8 mouse cellular contexts compared by ENCODE assay signal in the genomic region with DNA sequence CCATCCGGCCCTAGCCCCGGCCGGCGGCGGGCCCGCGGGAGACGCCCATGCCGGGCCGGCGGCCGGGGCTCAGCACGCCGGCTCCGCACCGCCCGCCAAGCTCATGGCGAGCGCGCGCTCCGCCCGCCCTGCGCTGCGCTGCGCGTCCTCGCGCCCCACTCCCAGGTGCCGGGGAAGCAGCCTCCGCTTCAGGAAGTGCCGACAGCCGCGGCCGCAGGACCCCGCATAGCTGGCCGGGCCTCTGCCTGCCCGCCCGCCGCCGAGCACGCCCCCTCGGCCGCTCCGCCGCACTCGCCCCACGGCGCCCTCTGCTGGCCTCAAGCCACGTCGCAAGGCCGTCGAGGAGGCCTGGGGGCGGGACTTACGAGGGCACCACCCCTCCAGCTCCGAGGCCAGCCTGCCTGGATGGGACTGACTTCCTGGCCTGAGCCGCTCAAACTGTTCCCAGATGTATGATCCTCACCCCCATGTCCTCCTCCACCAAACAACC. TPM values are rescaled to one million over a fixed set of nuclear protein-coding genes. Genes with fewer than 3 reads are reported as not detected.
DNase-seq lines count a peak whose midpoint lies in the region; ATAC-seq and TF ChIP-seq lines count a peak whose summit lies in the region.

No protein-coding gene starts in this region.

- H3K9me3 ChIP-seq in embryonic facial prominence, embryonic 12.5 days = no peaks in the 10 kb centered on the region
- H3K9me3 ChIP-seq in limb, embryonic 11.5 days (ENCODE audit: control insufficient read depth, low read length) = no peaks in the 10 kb centered on the region
- no peaks in the 10 kb centered on the region for H3K9me3 ChIP-seq in midbrain, embryonic 13.5 days

- H3K4me1 ChIP-seq in embryonic facial prominence, embryonic 12.5 days = peaks cover 35% of the 10 kb centered on the region
- H3K4me1 ChIP-seq in kidney, adult 2 months (ENCODE audit: control insufficient read depth, insufficient read depth, low read length) = peaks cover 24% of the 10 kb centered on the region
- peaks cover 21% of the 10 kb centered on the region for H3K4me1 ChIP-seq in limb, embryonic 11.5 days (ENCODE audit: control insufficient read depth, insufficient read depth, low read length)
- H3K4me1 ChIP-seq in midbrain, embryonic 13.5 days (replicated peaks) = peaks cover 39% of the 10 kb centered on the region
- H3K4me1 ChIP-seq in small intestine, adult 2 months (ENCODE audit: control insufficient read depth, insufficient read depth, insufficient read length, low read length) = peaks cover 35% of the 10 kb centered on the region

- H3K9ac ChIP-seq in embryonic facial prominence, embryonic 12.5 days = peak overlapping the region; percentile 92
- peak overlapping the region; percentile 87 for H3K9ac ChIP-seq in limb, embryonic 11.5 days (ENCODE audit: low read length)
- H3K9ac ChIP-seq in midbrain, embryonic 13.5 days (replicated peaks) = peak overlapping the region; percentile 91

- TF ChIP-seq CTCF in kidney, adult 2 months (conservative IDR thresholded peaks at IDR 0.05; ENCODE audit: insufficient read depth, insufficient read length, low read depth, low read length) = peak; percentile 81
- peak; percentile 73 for TF ChIP-seq CTCF in small intestine, adult 2 months (IDR thresholded peaks at IDR 0.05; ENCODE audit: extremely low read depth, insufficient read length, insufficient replicate concordance, low read depth, low read length)

- H3K27me3 ChIP-seq in embryonic facial prominence, embryonic 12.5 days = 0 out of 2 replicates have a peak, but pooled peaks cover 3% of the 10 kb centered on the region
- H3K27me3 ChIP-seq in kidney, adult 2 months (replicated peaks; ENCODE audit: control insufficient read depth, insufficient read depth, low read length) = no peaks in the 10 kb centered on the region
- H3K27me3 ChIP-seq in limb, embryonic 11.5 days (ENCODE audit: control insufficient read depth, insufficient read depth, low read length) = no peaks in the 10 kb centered on the region
- H3K27me3 ChIP-seq in midbrain, embryonic 13.5 days = peaks cover 22% of the 10 kb centered on the region
- no peaks in the 10 kb centered on the region for H3K27me3 ChIP-seq in small intestine, adult 2 months (ENCODE audit: control insufficient read depth, insufficient read depth, low read length)

- whole genome bisulfite sequencing in embryonic facial prominence, embryonic 12.5 days = under 1% methylated on average over 43 of the region's 57 CpGs
- WGBS in kidney, adult 2 months = under 1% methylated on average over 56 of the region's 57 CpGs
- WGBS in limb, embryonic 11.5 days = under 1% methylated on average over 38 of the region's 57 CpGs
- under 1% methylated on average over 49 of the region's 57 CpGs for WGBS in midbrain, embryonic 13.5 days
- WGBS in small intestine, adult 2 months = under 1% methylated on average over 57 of the region's 57 CpGs

- H3K36me3 ChIP-seq in embryonic facial prominence, embryonic 12.5 days = no peaks in the 10 kb centered on the region
- no peaks in the 10 kb centered on the region for H3K36me3 ChIP-seq in kidney, adult 2 months (ENCODE audit: control insufficient read depth, insufficient read depth, low read length)
- no peaks in the 10 kb centered on the region for H3K36me3 ChIP-seq in limb, embryonic 11.5 days (ENCODE audit: control insufficient read depth, insufficient read depth, low read length)
- no peaks in the 10 kb centered on the region for H3K36me3 ChIP-seq in midbrain, embryonic 13.5 days
- H3K36me3 ChIP-seq in small intestine, adult 2 months (ENCODE audit: control insufficient read depth, insufficient read depth, low read length) = no peaks in the 10 kb centered on the region

- peak; percentile 90 for DNase-seq in 3T3-L1 (ENCODE audit: low read depth, low spot score)
- peak; percentile 98 for DNase-seq in adrenal gland, postnatal 36 days
- DNase-seq in heart, adult 18-20 months = peak; percentile 97
- DNase-seq in kidney, adult 2 months = peak; percentile 97
- peak; percentile 98 for DNase-seq in limb, embryonic 11.5 days (ENCODE audit: low spot score)

- ATAC-seq in embryonic facial prominence, embryonic 12.5 days (ENCODE audit: insufficient number of reproducible peaks, insufficient read depth, low FRiP score, low TSS enrichment) = peak; percentile 93
- peak; percentile 90 for ATAC-seq in limb, embryonic 11.5 days (ENCODE audit: insufficient number of reproducible peaks, low FRiP score, low TSS enrichment, low read depth)
- peak; percentile 96 for ATAC-seq in midbrain, embryonic 13.5 days

- H3K27ac ChIP-seq in embryonic facial prominence, embryonic 12.5 days = peak overlapping the region; percentile 80
- H3K27ac ChIP-seq in kidney, adult 2 months (ENCODE audit: insufficient read depth, low read depth, low read length) = peak overlapping the region; percentile 69
- H3K27ac ChIP-seq in limb, embryonic 11.5 days (replicated peaks; ENCODE audit: low read depth, low read length) = peak overlapping the region; percentile 56; the same call in 1 of the 2 replicates
- H3K27ac ChIP-seq in midbrain, embryonic 13.5 days = peak overlapping the region; percentile 82
- H3K27ac ChIP-seq in small intestine, adult 2 months (ENCODE audit: insufficient read depth, low read depth, low read length) = peak overlapping the region; percentile 93

- no peak for TF ChIP-seq POLR2A in kidney, adult 2 months (IDR thresholded peaks at IDR 0.05; ENCODE audit: low read depth, low read length)
- peak; percentile 78 for TF ChIP-seq POLR2A in small intestine, adult 2 months (IDR thresholded peaks at IDR 0.05; ENCODE audit: low read depth, low read length)

- peak overlapping the region; percentile 93 for H3K4me2 ChIP-seq in embryonic facial prominence, embryonic 12.5 days (replicated peaks)
- H3K4me2 ChIP-seq in limb, embryonic 11.5 days (ENCODE audit: low read depth, severe bottlenecking) = peak overlapping the region; percentile 90
- H3K4me2 ChIP-seq in midbrain, embryonic 13.5 days (replicated peaks) = peak overlapping the region; percentile 91

- peak overlapping the region; percentile 88 for H3K4me3 ChIP-seq in embryonic facial prominence, embryonic 12.5 days
- H3K4me3 ChIP-seq in kidney, adult 2 months (ENCODE audit: insufficient read depth, low read depth, low read length) = peak overlapping the region; percentile 75
- peak overlapping the region; percentile 89 for H3K4me3 ChIP-seq in limb, embryonic 11.5 days (ENCODE audit: low read depth, low read length)
- peak overlapping the region; percentile 86 for H3K4me3 ChIP-seq in midbrain, embryonic 13.5 days (replicated peaks)
- peak overlapping the region; percentile 93 for H3K4me3 ChIP-seq in small intestine, adult 2 months (ENCODE audit: low read depth, low read length)

RNA-seq across cellular contexts. Expression of a gene that starts 12.2 kb away (rescaled TPM):
- total RNA-seq in adrenal gland, postnatal 36 days (2021) = 10 to 100 TPM; 45.1 to 48.0 TPM
- polyA plus RNA-seq in embryonic facial prominence, embryonic 12.5 days (2016; fragmentation: Nextera tagmentation; extraction: Ambion mirVana) = 39.1 and 40.8 TPM in 2 replicates
- total RNA-seq in heart, adult 18-20 months (2021) = 10 to 100 TPM; 33.8 to 35.9 TPM
- polyA plus RNA-seq in kidney, adult 2 months (2012; rRNA removed) = 106 and 119 TPM in 2 replicates
- 36.9 and 37.6 TPM in 2 replicates for polyA plus RNA-seq in limb, embryonic 11.5 days (2014; fragmentation: Nextera tagmentation; extraction: Ambion mirVana)
- polyA plus RNA-seq in midbrain, embryonic 13.5 days (2015; fragmentation: Nextera tagmentation; extraction: Ambion mirVana) = 21.4 and 26.4 TPM in 2 replicates
- 165 and 295 TPM in 2 replicates for polyA plus RNA-seq in small intestine, adult 2 months (2012; rRNA removed)

RNA-seq across cellular contexts. Expression of a gene that starts 18.0 kb away (rescaled TPM):
- not detected for total RNA-seq in adrenal gland, postnatal 36 days (2021)
- polyA plus RNA-seq in embryonic facial prominence, embryonic 12.5 days (2016; fragmentation: Nextera tagmentation; extraction: Ambion mirVana) = 0.36 and 0.73 TPM in 2 replicates
- not detected for total RNA-seq in heart, adult 18-20 months (2021)
- polyA plus RNA-seq in kidney, adult 2 months (2012; rRNA removed) = not detected in 2 replicates
- 0.32 and 0.48 TPM in 2 replicates for polyA plus RNA-seq in limb, embryonic 11.5 days (2014; fragmentation: Nextera tagmentation; extraction: Ambion mirVana)
- polyA plus RNA-seq in midbrain, embryonic 13.5 days (2015; fragmentation: Nextera tagmentation; extraction: Ambion mirVana) = 0.38 TPM in 1 of 2 replicates, not detected in the other
- polyA plus RNA-seq in small intestine, adult 2 months (2012; rRNA removed) = not detected in 2 replicates

RNA-seq across cellular contexts. Expression of a gene that starts 31.4 kb away (rescaled TPM):
- 10 to 100 TPM in 1 of 2 experiments, 1 to 10 TPM in 1; 6.7 to 11.6 TPM for total RNA-seq in adrenal gland, postnatal 36 days (2021)
- polyA plus RNA-seq in embryonic facial prominence, embryonic 12.5 days (2016; fragmentation: Nextera tagmentation; extraction: Ambion mirVana) = 1,900 and 1,964 TPM in 2 replicates
- total RNA-seq in heart, adult 18-20 months (2021) = 1 to 10 TPM; 2.3 to 2.9 TPM
- 76.0 and 80.1 TPM in 2 replicates for polyA plus RNA-seq in kidney, adult 2 months (2012; rRNA removed)
- 2,345 and 2,452 TPM in 2 replicates for polyA plus RNA-seq in limb, embryonic 11.5 days (2014; fragmentation: Nextera tagmentation; extraction: Ambion mirVana)
- 322 and 354 TPM in 2 replicates for polyA plus RNA-seq in midbrain, embryonic 13.5 days (2015; fragmentation: Nextera tagmentation; extraction: Ambion mirVana)
- polyA plus RNA-seq in small intestine, adult 2 months (2012; rRNA removed) = 2.4 and 5.9 TPM in 2 replicates

RNA-seq across cellular contexts. Expression of a gene that starts 36.4 kb away (rescaled TPM):
- total RNA-seq in adrenal gland, postnatal 36 days (2021) = 1 to 10 TPM; 2.7 to 2.9 TPM
- polyA plus RNA-seq in embryonic facial prominence, embryonic 12.5 days (2016; fragmentation: Nextera tagmentation; extraction: Ambion mirVana) = 0.65 and 1.2 TPM in 2 replicates
- total RNA-seq in heart, adult 18-20 months (2021) = not detected
- polyA plus RNA-seq in kidney, adult 2 months (2012; rRNA removed) = 0.11 TPM in 1 of 2 replicates, not detected in the other
- polyA plus RNA-seq in limb, embryonic 11.5 days (2014; fragmentation: Nextera tagmentation; extraction: Ambion mirVana) = 0.53 and 0.68 TPM in 2 replicates
- 0.36 and 0.54 TPM in 2 replicates for polyA plus RNA-seq in midbrain, embryonic 13.5 days (2015; fragmentation: Nextera tagmentation; extraction: Ambion mirVana)
- 2.2 and 2.9 TPM in 2 replicates for polyA plus RNA-seq in small intestine, adult 2 months (2012; rRNA removed)

Comparison
In these comparisons a context has a peak if more than half of its experiments do, and no peak if none do; other contexts are left out.
1. Peak in every context shown above with its lines: DNase-seq, ATAC-seq, H3K4me3 ChIP-seq and H3K27ac ChIP-seq.
2. RNA of a gene that starts 31.4 kb away (polyA plus RNA-seq): 2,345 to 2,452 TPM in limb, embryonic 11.5 days, 1,900 to 1,964 TPM in embryonic facial prominence, embryonic 12.5 days, 322 to 354 TPM in midbrain, embryonic 13.5 days and 76.0 to 80.1 TPM in kidney, adult 2 months; 2.4 to 5.9 TPM in small intestine, adult 2 months; every median in the first group is over 10 times any median in the second.